Mouse (Mus musculus) heart, adult 9 months (tissue): ENCODE results near the gene Gkn1.

ENCODE experiments used
- DNase-seq, 2 experiments: peaks; one replicate each; pipeline ENCODE4 v3.0.0; 2022; ENCODE audit warnings: low spot score in 2 of 2

Gene Gkn1

GRCm38 (mm10) chr6:87326932-87327331 is 23.8 kb downstream of the Gkn1 start:
- DNase-seq, result no peak

GRCm38 (mm10) chr6:87323381-87323780 is 27.4 kb downstream of the Gkn1 start:
- DNase-seq, result no peak

- DNase-seq, result no peak
Measured at GRCm38 (mm10) chr6:87318651-87319050, 32.1 kb downstream of the Gkn1 start.

GRCm38 (mm10) chr6:87316966-87317365 is 33.8 kb downstream of the Gkn1 start:
- DNase-seq, result peak; percentile 66 to 75

GRCm38 (mm10) chr6:87312761-87313160 is 38.0 kb downstream of the Gkn1 start:
- no peak for DNase-seq

- DNase-seq, result peak in 1 of 2 experiments; percentile 18
Measured at GRCm38 (mm10) chr6:87304486-87304885, 46.3 kb downstream of the Gkn1 start.

- no peak for DNase-seq
Measured at GRCm38 (mm10) chr6:87302746-87303145, 48.0 kb downstream of the Gkn1 start.

GRCm38 (mm10) chr6:87301991-87302390 is 48.8 kb downstream of the Gkn1 start:
- no peak for DNase-seq
